Mouse (Mus musculus) MEL-GATA-1-ER (cell line): ENCODE data around the gene Tlk2.

Experiments
- DNase-seq: peaks from one replicate; pipeline ENCODE4 v3.0.0-alpha.2; 2012; ENCODE audit warnings: low read depth; ENCODE audit errors: extremely low read depth

Tlk2 gene

GRCm38 (mm10) chr11:105161411-105161810, 17.2 kb upstream of the Tlk2 start:
- no peak for DNase-seq

GRCm38 (mm10) chr11:105164516-105165510, 13.8 kb upstream of the Tlk2 start:
- no peak for DNase-seq

GRCm38 (mm10) chr11:105166780-105167179, 11.8 kb upstream of the Tlk2 start:
- no peak for DNase-seq

GRCm38 (mm10) chr11:105179523-105179922, 916 bp downstream of the Tlk2 start:
- no peak for DNase-seq

GRCm38 (mm10) chr11:105180471-105181091, 2.0 kb downstream of the Tlk2 start:
- DNase-seq, result no peak

- peak; percentile 62 for DNase-seq
Observed at GRCm38 (mm10) chr11:105181126-105181637, 2.6 kb downstream of the Tlk2 start.

- DNase-seq, result no peak
Observed at GRCm38 (mm10) chr11:105181689-105182460, 3.3 kb downstream of the Tlk2 start.

GRCm38 (mm10) chr11:105182461-105182855, 3.9 kb downstream of the Tlk2 start:
- DNase-seq, result no peak

GRCm38 (mm10) chr11:105184678-105185077, 6.1 kb downstream of the Tlk2 start:
- DNase-seq, result no peak

- DNase-seq, result no peak
Observed at GRCm38 (mm10) chr11:105192186-105192585, 13.6 kb downstream of the Tlk2 start.

GRCm38 (mm10) chr11:105196893-105197662, 18.5 kb downstream of the Tlk2 start:
- DNase-seq, result no peak

GRCm38 (mm10) chr11:105202403-105202802, 23.8 kb downstream of the Tlk2 start:
- DNase-seq, result peak; percentile 39

- no peak for DNase-seq
Observed at GRCm38 (mm10) chr11:105210007-105210406, 31.4 kb downstream of the Tlk2 start.

- DNase-seq, result peak; percentile 17
Observed at GRCm38 (mm10) chr11:105214257-105214656, 35.6 kb downstream of the Tlk2 start.

GRCm38 (mm10) chr11:105217771-105218170, 39.2 kb downstream of the Tlk2 start:
- no peak for DNase-seq

GRCm38 (mm10) chr11:105234501-105234900, 55.9 kb downstream of the Tlk2 start:
- DNase-seq, result no peak

GRCm38 (mm10) chr11:105240991-105241390, 62.4 kb downstream of the Tlk2 start:
- DNase-seq, result peak; percentile 14

GRCm38 (mm10) chr11:105246369-105246768, 67.8 kb downstream of the Tlk2 start:
- no peak for DNase-seq

- no peak for DNase-seq
Observed at GRCm38 (mm10) chr11:105246785-105247184, 68.2 kb downstream of the Tlk2 start.

GRCm38 (mm10) chr11:105247321-105247720, 68.7 kb downstream of the Tlk2 start:
- no peak for DNase-seq

- no peak for DNase-seq
Observed at GRCm38 (mm10) chr11:105259733-105260132, 81.1 kb downstream of the Tlk2 start.
